Mouse (Mus musculus) lung, adult 2 months (tissue): ENCODE data around the gene Dnah1.

Experiments
- CTCF ChIP-seq: fragments of 200-500 bp; IDR thresholded peaks from 2 replicates; pipeline ENCODE4 v1.5.1; 2011; ENCODE audit warnings: mild to moderate bottlenecking, low read length, control low read depth; ENCODE audit not compliant: insufficient read depth
- POLR2A ChIP-seq: fragments of 200-500 bp; IDR thresholded peaks from 2 replicates; pipeline ENCODE4 v1.6.1; 2011; ENCODE audit warnings: low read depth, mild to moderate bottlenecking, control low read depth, low read length, borderline replicate concordance; ENCODE audit errors: extremely low read depth

DNA sequence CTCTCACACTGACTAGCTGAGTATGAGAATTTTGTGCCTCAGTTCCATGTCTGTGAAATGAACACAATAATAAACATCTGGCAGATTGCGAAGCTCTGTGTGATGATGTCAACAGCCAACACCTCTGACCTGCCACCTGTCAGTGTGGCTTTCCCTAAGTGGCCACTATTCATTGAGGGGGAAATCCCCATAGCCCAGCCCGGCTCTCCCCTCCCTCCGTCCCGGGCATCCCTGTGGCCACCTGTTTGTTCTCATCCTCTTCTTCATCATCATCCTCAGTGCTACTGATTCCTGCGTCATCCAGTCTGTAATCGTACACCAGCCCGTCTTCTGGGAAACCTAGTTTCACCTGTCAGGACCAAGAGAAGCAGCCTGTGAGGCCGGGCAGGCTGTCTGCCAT is 38.0 kb downstream of the Dnah1 start:
- no peak for TF ChIP-seq CTCF
- no peak for TF ChIP-seq POLR2A
